Mouse (Mus musculus): Measurements from ENCODE around the gene Rsf1. TPM values are rescaled to one million over a fixed set of nuclear protein-coding genes. Genes with fewer than 3 reads are reported as not detected.

Rsf1 gene
- polyA plus RNA-seq, 1 experiment from 2014 or later, result 18.0 TPM

DNA sequence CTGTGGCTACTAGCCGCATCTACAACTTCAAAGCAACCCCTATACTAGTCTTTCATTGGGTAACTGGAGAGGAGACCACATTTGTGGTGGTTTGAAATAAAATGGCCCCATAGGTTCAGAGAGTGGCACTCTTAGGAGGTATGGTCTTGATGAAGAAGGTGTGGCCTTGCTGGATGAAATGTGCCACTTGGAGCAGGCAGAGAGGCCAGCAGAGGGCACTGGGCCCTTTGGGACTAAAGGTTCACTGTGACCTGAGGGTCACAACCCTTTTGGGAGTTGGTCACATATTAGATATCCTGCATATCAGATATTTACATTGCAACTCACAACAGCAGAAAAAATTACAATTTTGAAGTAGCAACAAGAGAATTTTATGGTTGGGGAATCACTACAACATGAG, 9.3 kb upstream of the Rsf1 start:
- H3K27me3 ChIP-seq (replicated peaks; ENCODE audit: control insufficient read depth, insufficient read depth, low read length), result no peaks in the 10 kb centered on the region
- no peak overlapping the region for H3K4me3 ChIP-seq (ENCODE audit: low read depth, low read length)
- H3K9ac ChIP-seq (ENCODE audit: low read depth, low read length), result no peak overlapping the region
- H3K4me1 ChIP-seq (ENCODE audit: control insufficient read depth, insufficient read depth, low read length), result no peaks in the 10 kb centered on the region
- WGBS, result 89% methylated on average over 1 of the region's 1 CpGs
- no peak for ATAC-seq (ENCODE audit: low read depth)
- H3K36me3 ChIP-seq (ENCODE audit: control insufficient read depth, insufficient read depth, low read length), result peaks cover 21% of the 10 kb centered on the region
- H3K4me2 ChIP-seq (ENCODE audit: low read depth, low read length), result no peak overlapping the region
- no peak overlapping the region for H3K27ac ChIP-seq (replicated peaks; ENCODE audit: low read depth, low read length)
- no peaks in the 10 kb centered on the region for H3K9me3 ChIP-seq (ENCODE audit: control insufficient read depth, low read length)
- DNase-seq (ENCODE audit: low spot score), result no peak

DNA sequence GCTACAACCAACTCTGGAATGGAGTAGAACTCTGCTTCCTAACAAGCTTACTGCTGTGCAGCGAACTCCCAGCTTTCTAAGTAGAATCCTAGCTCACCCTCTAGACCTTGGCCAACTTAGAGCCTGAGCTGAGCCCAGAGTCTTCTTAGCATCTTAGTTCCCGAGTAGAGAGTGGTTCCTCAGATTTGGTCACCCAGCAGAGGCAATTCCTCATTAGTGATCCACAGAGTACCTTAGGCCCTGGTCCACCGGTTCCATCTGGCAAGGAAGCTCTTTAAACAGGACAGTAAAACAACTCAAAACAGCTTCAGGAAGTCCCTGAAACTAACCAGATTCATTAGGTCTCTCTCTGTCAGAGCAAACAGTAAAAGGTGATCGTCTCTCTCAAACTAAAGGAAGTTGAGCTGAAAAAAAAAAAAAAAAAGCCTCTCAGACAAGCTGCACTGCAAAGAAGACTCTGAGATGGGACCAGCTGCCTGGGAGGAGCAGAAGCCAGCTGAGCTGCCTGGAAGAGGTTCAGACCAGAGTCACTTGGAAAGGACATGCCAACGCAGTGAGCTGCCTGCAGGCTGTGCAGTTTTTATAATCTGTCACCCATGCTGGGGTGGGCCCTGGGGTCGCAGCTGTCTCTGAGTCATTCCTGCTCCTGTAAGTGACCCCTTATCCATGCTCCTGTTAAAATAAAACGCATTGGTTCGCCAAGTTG, 1.2 kb upstream of the Rsf1 start:
- Histone ChIP-seq H3K9me3 (ENCODE audit: control insufficient read depth, low read length) (0 out of 2 replicates have a peak, but pooled peaks cover 3% of the 10 kb centered on the region), H3K27ac (replicated peaks; ENCODE audit: low read depth, low read length) (peak overlapping the region; percentile 99), H3K4me2 (ENCODE audit: low read depth, low read length) (peak overlapping the region; percentile 57), H3K36me3 (ENCODE audit: control insufficient read depth, insufficient read depth, low read length) (peaks cover 25% of the 10 kb centered on the region), H3K4me3 (ENCODE audit: low read depth, low read length) (peak overlapping the region; percentile 100), H3K9ac (ENCODE audit: low read depth, low read length) (peak overlapping the region; percentile 100), H3K4me1 (ENCODE audit: control insufficient read depth, insufficient read depth, low read length) (0 out of 2 replicates have a peak, but pooled peaks cover 3% of the 10 kb centered on the region), H3K27me3 (replicated peaks; ENCODE audit: control insufficient read depth, insufficient read depth, low read length) (no peaks in the 10 kb centered on the region)
- ATAC-seq (ENCODE audit: low read depth), result no peak
- DNase-seq (ENCODE audit: low spot score), result peak; percentile 69
- 27% methylated on average over 8 of the region's 8 CpGs for WGBS

DNA sequence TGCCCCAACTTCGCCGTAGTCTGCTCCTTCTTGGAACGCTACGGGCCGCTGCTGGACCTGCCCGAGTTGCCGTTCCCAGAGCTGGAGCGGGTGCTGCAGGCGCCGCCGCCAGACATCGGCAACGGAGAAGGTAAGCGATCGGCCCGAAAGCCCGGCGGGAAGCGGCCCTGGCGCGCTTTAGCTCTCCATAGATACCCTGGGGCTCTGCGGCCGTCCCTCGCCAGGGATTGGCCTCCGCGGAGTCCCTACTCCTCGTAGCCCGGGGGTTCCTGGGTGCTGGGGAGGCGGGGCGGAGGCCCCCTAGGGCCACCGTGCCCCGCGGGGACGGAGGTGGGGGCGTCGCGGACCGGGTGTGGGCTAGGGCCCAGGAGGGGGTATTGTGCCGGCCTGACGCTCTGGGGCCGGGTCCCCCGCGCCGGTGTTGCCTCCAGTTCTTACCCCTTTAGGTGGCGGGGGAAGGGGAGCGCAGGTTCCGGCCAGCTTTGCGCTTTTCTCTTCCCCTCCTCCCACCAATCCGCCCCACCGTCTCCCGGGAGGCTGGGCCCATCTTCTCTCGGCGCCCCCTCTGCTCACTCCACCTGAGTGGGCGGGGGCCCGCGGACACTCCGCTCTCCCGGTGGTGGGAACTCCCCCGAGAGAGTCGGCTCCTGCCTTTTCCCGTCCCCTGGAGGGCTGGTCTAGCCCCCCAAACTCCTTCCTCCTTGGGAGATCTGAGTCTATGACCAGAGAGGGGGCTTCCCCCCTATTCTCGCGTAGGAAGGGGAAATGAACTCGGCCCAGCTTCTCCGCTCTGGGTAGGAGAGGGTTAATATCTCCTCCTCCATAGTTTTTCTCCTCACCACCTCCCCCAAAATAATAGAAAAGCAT, 520 bp downstream of the Rsf1 start:
- H3K4me3 ChIP-seq (ENCODE audit: low read depth, low read length), result peak overlapping the region; percentile 100
- peak overlapping the region; percentile 99 for H3K27ac ChIP-seq (replicated peaks; ENCODE audit: low read depth, low read length)
- peaks cover 14% of the 10 kb centered on the region for H3K36me3 ChIP-seq (ENCODE audit: control insufficient read depth, insufficient read depth, low read length)
- 0 out of 2 replicates have a peak, but pooled peaks cover 3% of the 10 kb centered on the region for H3K4me1 ChIP-seq (ENCODE audit: control insufficient read depth, insufficient read depth, low read length)
- peak overlapping the region; percentile 100 for H3K9ac ChIP-seq (ENCODE audit: low read depth, low read length)
- H3K4me2 ChIP-seq (ENCODE audit: low read depth, low read length), result peak overlapping the region; percentile 57
- 0% methylated on average over 20 of the region's 65 CpGs for WGBS
- ATAC-seq (ENCODE audit: low read depth), result peak; percentile 8; the same call in 1 of the 2 replicates
- 0 out of 2 replicates have a peak, but pooled peaks cover 3% of the 10 kb centered on the region for H3K9me3 ChIP-seq (ENCODE audit: control insufficient read depth, low read length)
- H3K27me3 ChIP-seq (replicated peaks; ENCODE audit: control insufficient read depth, insufficient read depth, low read length), result no peaks in the 10 kb centered on the region
- peak; percentile 39 for DNase-seq (ENCODE audit: low spot score)

DNA sequence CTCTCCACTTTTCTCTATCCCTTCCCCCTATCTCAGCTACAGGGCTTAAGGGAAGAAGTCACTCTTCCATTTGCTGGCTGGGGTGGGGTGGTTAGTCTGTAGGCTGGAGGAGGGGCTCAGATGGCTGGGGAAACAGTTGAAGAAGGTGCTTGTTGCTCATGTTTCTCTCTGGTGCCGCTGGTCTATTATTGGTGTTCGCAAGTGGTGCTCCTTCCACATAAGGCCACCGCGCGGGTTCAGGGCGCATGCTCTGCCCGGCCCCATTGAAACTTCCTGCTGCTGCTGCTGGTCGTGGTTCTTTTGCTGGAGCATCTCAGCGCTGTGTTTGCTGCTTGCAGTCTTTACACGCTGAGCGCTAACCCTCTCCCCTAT, 1.1 kb downstream of the Rsf1 start:
- ATAC-seq (ENCODE audit: low read depth), result peak; percentile 69
- Histone ChIP-seq H3K9me3 (ENCODE audit: control insufficient read depth, low read length) (0 out of 2 replicates have a peak, but pooled peaks cover 3% of the 10 kb centered on the region), H3K4me1 (ENCODE audit: control insufficient read depth, insufficient read depth, low read length) (0 out of 2 replicates have a peak, but pooled peaks cover 3% of the 10 kb centered on the region), H3K4me2 (ENCODE audit: low read depth, low read length) (peak overlapping the region; percentile 57), H3K27ac (replicated peaks; ENCODE audit: low read depth, low read length) (peak overlapping the region; percentile 99), H3K9ac (ENCODE audit: low read depth, low read length) (peak overlapping the region; percentile 100), H3K27me3 (replicated peaks; ENCODE audit: control insufficient read depth, insufficient read depth, low read length) (no peaks in the 10 kb centered on the region), H3K36me3 (ENCODE audit: control insufficient read depth, insufficient read depth, low read length) (peaks cover 11% of the 10 kb centered on the region; the same call in 1 of the 2 replicates), H3K4me3 (ENCODE audit: low read depth, low read length) (peak overlapping the region; percentile 100)
- DNase-seq (ENCODE audit: low spot score), result peak; percentile 94
- 0% methylated on average over 11 of the region's 11 CpGs for WGBS

DNA sequence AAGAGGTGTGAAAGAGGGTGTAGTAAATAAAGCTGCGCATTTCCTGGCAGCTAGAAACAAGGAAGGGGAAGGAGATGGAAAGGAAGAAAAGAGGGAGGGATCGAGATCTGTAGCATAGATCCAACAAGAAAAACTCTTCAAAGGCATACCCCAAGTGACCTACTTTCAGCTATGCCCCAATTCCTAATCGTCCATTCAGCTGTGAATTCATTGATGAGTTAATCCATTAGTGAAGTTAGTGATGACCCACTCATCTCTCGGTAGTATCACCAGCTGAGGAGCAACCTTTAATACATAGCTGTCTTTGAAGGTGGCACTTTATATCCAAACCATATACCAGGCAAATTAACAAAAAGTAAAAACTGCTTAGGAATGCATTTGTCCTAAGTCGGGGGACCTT, 8.8 kb downstream of the Rsf1 start:
- Histone ChIP-seq H3K4me3 (ENCODE audit: low read depth, low read length) (no peak overlapping the region), H3K27me3 (replicated peaks; ENCODE audit: control insufficient read depth, insufficient read depth, low read length) (no peaks in the 10 kb centered on the region), H3K4me1 (ENCODE audit: control insufficient read depth, insufficient read depth, low read length) (0 out of 2 replicates have a peak, but pooled peaks cover 12% of the 10 kb centered on the region), H3K9me3 (ENCODE audit: control insufficient read depth, low read length) (no peaks in the 10 kb centered on the region), H3K36me3 (ENCODE audit: control insufficient read depth, insufficient read depth, low read length) (no peaks in the 10 kb centered on the region), H3K27ac (replicated peaks; ENCODE audit: low read depth, low read length) (no peak overlapping the region), H3K9ac (ENCODE audit: low read depth, low read length) (no peak overlapping the region), H3K4me2 (ENCODE audit: low read depth, low read length) (no peak overlapping the region)
- 85% methylated on average over 5 of the region's 5 CpGs for WGBS
- ATAC-seq (ENCODE audit: low read depth) (no peak), DNase-seq (ENCODE audit: low spot score) (no peak)

DNA sequence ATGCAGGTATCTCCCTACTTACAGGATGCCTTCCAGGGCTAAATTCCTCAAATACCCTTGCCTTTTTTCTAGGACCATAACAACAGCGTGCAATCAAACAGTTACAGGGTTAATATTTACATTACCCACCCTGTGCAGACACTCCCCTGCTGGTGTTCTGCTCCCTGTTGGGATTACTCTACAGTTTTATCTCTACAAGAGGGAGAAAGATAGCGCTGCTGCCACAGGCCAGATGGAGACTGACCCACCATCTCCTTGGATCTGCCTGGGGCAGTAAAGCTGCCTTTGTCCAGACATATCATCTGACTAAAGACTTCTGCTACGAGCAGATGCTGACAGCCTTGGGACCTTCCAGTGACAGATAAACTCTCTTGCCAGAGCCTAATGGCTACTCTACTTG, 10.8 kb downstream of the Rsf1 start:
- 0 out of 2 replicates have a peak, but pooled peaks cover 12% of the 10 kb centered on the region for H3K4me1 ChIP-seq (ENCODE audit: control insufficient read depth, insufficient read depth, low read length)
- H3K27me3 ChIP-seq (replicated peaks; ENCODE audit: control insufficient read depth, insufficient read depth, low read length), result no peaks in the 10 kb centered on the region
- no peak overlapping the region for H3K4me3 ChIP-seq (ENCODE audit: low read depth, low read length)
- H3K9ac ChIP-seq (ENCODE audit: low read depth, low read length), result no peak overlapping the region
- ATAC-seq (ENCODE audit: low read depth) (no peak; the same call in 1 of the 2 replicates), DNase-seq (ENCODE audit: low spot score) (no peak)
- H3K36me3 ChIP-seq (ENCODE audit: control insufficient read depth, insufficient read depth, low read length), result no peaks in the 10 kb centered on the region
- no peak overlapping the region for H3K27ac ChIP-seq (replicated peaks; ENCODE audit: low read depth, low read length)
- no peak overlapping the region for H3K4me2 ChIP-seq (ENCODE audit: low read depth, low read length)
- 38% methylated on average over 3 of the region's 3 CpGs for whole genome bisulfite sequencing
- no peaks in the 10 kb centered on the region for H3K9me3 ChIP-seq (ENCODE audit: control insufficient read depth, low read length)

DNA sequence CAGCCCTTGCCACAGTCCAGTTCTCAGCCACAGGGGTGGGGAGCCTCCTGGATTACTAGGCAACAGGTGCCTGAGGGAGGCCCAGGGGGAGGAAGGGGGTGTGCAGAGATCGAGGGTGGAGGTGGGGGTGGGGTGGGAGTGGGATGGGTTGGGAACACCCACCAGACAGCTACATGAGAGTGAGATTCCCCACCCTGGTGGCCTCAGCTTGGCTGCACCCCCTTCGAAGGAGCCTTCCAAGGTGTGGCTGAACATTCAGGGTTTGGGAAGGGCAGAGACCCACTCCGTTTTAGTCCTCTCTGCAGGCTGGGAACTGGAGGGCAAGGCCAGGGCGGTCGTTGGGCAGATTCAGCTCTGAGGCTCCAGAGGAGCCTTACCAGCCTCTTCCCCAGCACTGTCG, 11.6 kb downstream of the Rsf1 start:
- H3K4me3 ChIP-seq (ENCODE audit: low read depth, low read length), result no peak overlapping the region
- no peak for DNase-seq (ENCODE audit: low spot score)
- H3K9ac ChIP-seq (ENCODE audit: low read depth, low read length), result no peak overlapping the region
- H3K4me2 ChIP-seq (ENCODE audit: low read depth, low read length), result no peak overlapping the region
- 0 out of 2 replicates have a peak, but pooled peaks cover 12% of the 10 kb centered on the region for H3K4me1 ChIP-seq (ENCODE audit: control insufficient read depth, insufficient read depth, low read length)
- 92% methylated on average over 3 of the region's 6 CpGs for WGBS
- 0 out of 2 replicates have a peak, but pooled peaks cover 3% of the 10 kb centered on the region for H3K36me3 ChIP-seq (ENCODE audit: control insufficient read depth, insufficient read depth, low read length)
- no peaks in the 10 kb centered on the region for H3K9me3 ChIP-seq (ENCODE audit: control insufficient read depth, low read length)
- no peaks in the 10 kb centered on the region for H3K27me3 ChIP-seq (replicated peaks; ENCODE audit: control insufficient read depth, insufficient read depth, low read length)
- no peak for ATAC-seq (ENCODE audit: low read depth)
- no peak overlapping the region for H3K27ac ChIP-seq (replicated peaks; ENCODE audit: low read depth, low read length)

DNA sequence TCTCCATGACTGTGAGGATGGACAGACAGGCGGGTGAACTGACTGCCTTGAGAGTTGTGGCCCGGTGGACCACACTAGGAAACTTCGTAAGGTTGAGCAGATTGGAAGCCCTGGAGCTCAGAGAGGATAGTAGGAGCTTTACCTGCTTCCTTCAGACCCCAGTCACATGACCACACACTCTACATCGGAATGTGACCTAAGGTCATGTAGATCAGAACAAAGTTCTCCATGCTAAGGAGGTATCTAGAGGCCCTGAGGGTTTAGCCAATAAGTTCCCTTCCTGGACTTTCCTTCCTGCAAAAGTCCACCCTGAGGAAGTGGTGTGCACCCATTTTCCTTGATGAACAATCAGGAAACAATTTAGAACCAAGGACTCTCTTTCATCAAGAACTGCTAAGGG, 12.7 kb downstream of the Rsf1 start:
- no peak overlapping the region for H3K9ac ChIP-seq (ENCODE audit: low read depth, low read length)
- no peak overlapping the region for H3K4me3 ChIP-seq (ENCODE audit: low read depth, low read length)
- DNase-seq (ENCODE audit: low spot score), result no peak
- H3K4me2 ChIP-seq (ENCODE audit: low read depth, low read length), result no peak overlapping the region
- no peaks in the 10 kb centered on the region for H3K9me3 ChIP-seq (ENCODE audit: control insufficient read depth, low read length)
- 98% methylated on average over 4 of the region's 4 CpGs for WGBS
- no peak overlapping the region for H3K27ac ChIP-seq (replicated peaks; ENCODE audit: low read depth, low read length)
- 0 out of 2 replicates have a peak, but pooled peaks cover 12% of the 10 kb centered on the region for H3K4me1 ChIP-seq (ENCODE audit: control insufficient read depth, insufficient read depth, low read length)
- H3K36me3 ChIP-seq (ENCODE audit: control insufficient read depth, insufficient read depth, low read length), result 0 out of 2 replicates have a peak, but pooled peaks cover 3% of the 10 kb centered on the region
- ATAC-seq (ENCODE audit: low read depth), result no peak
- H3K27me3 ChIP-seq (replicated peaks; ENCODE audit: control insufficient read depth, insufficient read depth, low read length), result no peaks in the 10 kb centered on the region

All from embryonic facial prominence, embryonic 14.5 days (tissue).